Mouse (Mus musculus) liver, embryonic 14.5 days (tissue): ENCODE measurements around the gene Sparcl1. TPM values are rescaled to one million over a fixed set of nuclear protein-coding genes. Genes with fewer than 3 reads are reported as not detected.

ENCODE experiments used
- ATAC-seq: fragments of 200-750 bp; cut with Nextera tagmentation; 2 replicates; pipeline ENCODE4 v1.8.0; 2017; ENCODE audit warnings: moderate number of reproducible peaks, mild to moderate bottlenecking, moderate library complexity; ENCODE audit not compliant: insufficient read depth
- DNase-seq, 3 experiments: peaks; one replicate each; pipeline ENCODE4 v3.0.0-alpha.2; 2012 to 2013; ENCODE audit warnings: low read depth in 3 of 3, low spot score in 3 of 3
- H3K27ac ChIP-seq: fragments of 300-500 bp; sonication (generic); 2 replicates; pipeline ENCODE4 v1.5.1; 2014; ENCODE audit warnings: moderate library complexity, mild to moderate bottlenecking, control low read depth, inconsistent platforms
- H3K27me3 ChIP-seq: fragments of 300-500 bp; sonication (generic); 2 replicates; pipeline ENCODE4 v1.6.1; 2014; ENCODE audit warnings: mild to moderate bottlenecking, low read length, moderate library complexity; ENCODE audit not compliant: control insufficient read depth, insufficient read depth
- H3K36me3 ChIP-seq: fragments of 300-500 bp; sonication (generic); replicated peaks from 2 replicates; pipeline ENCODE4 v1.6.1; 2014; ENCODE audit warnings: low read depth; ENCODE audit not compliant: control insufficient read depth, insufficient read depth
- H3K4me1 ChIP-seq, 2 experiments: fragments of 200-500 bp in 1 of 2; fragments of 300-500 bp in 1 of 2; sonication (generic) in 1 of 2; replicated peaks; 2 replicates each; pipeline ENCODE4 v1.6.1; 2012 to 2014; ENCODE audit warnings: antibody characterized with exemption in 1 of 2, inconsistent platforms in 1 of 2, low read length in 1 of 2; ENCODE audit not compliant: control insufficient read depth in 2 of 2, insufficient read depth in 2 of 2
- H3K4me2 ChIP-seq: fragments of 300-500 bp; sonication (generic); 2 replicates; pipeline ENCODE4 v1.6.1; 2014; ENCODE audit warnings: low read depth, mild to moderate bottlenecking, control low read depth, moderate library complexity
- H3K4me3 ChIP-seq, 2 experiments: fragments of 200-500 bp in 1 of 2; fragments of 300-500 bp in 1 of 2; sonication (generic) in 1 of 2; 2 replicates each; pipeline ENCODE4 v1.5.1; 2012 to 2014; ENCODE audit warnings: low read depth in 2 of 2, low read length in 2 of 2, mild to moderate bottlenecking in 2 of 2, control low read depth in 1 of 2, inconsistent platforms in 1 of 2, moderate library complexity in 1 of 2; ENCODE audit not compliant: insufficient read depth in 1 of 2
- H3K9ac ChIP-seq: fragments of 300-500 bp; sonication (generic); replicated peaks from 2 replicates; pipeline ENCODE4 v1.6.1; 2014; ENCODE audit warnings: mild to moderate bottlenecking, control low read depth, moderate library complexity
- H3K9me3 ChIP-seq: fragments of 300-500 bp; sonication (generic); 2 replicates; pipeline ENCODE4 v1.6.1; 2016; ENCODE audit warnings: low read length, mixed read lengths; ENCODE audit not compliant: control insufficient read depth
- CTCF ChIP-seq: IDR thresholded peaks from 2 replicates; pipeline ENCODE4 v1.5.1; 2016; ENCODE audit warnings: antibody characterized with exemption, low read depth, control low read depth
- EP300 ChIP-seq: IDR thresholded peaks from 2 replicates; pipeline ENCODE4 v1.6.1; 2016; ENCODE audit warnings: antibody characterized with exemption, low read depth
- WGBS: fragments of 180-500 bp; shearing (Covaris S2); extraction: QIAGEN DNeasy Blood & Tissue Kit; methylation state at CpG from one replicate; pipeline ENCODE4 v1.1.7; 2014; ENCODE audit not compliant: insufficient replicate concordance; 5-methylcytosine and 5-hydroxymethylcytosine counted together
- polyA plus RNA-seq, 2 experiments: library from polyadenylated mRNA; depleted of rRNA in 1 of 2; stranded (reverse) in 1 of 2; unstranded in 1 of 2; fragments of >200 nt; fragmentation: Nextera tagmentation in 1 of 2; extraction: Ambion mirVana in 1 of 2; gene quantifications; 2 replicates each; pipeline versions ENCODE4 v1.2.1 to v1.2.3; 2012 to 2014

Sparcl1 gene
- polyA plus RNA-seq, 2 experiments: 1.0 to 1.4 TPM

DNA sequence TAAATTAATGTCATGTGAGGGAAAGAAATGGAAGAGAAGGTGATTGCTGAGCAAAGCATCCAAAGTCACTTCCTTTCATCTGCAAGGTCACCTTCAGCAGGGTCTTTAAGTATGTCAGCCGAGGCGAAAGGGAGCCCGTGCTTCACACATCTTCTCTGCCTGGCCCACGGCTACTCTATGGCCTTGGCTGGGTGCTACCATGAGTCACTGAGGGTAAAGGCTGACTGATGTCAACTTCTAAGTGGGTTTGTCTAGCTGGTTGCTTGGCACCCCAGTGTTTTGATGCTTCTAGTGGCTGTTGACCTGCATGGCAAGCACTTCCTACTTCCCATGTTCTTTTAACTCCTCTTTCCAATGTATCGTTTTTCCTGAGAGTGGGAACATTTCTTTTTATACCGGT lies 36.7 kb upstream of the Sparcl1 start:
- Histone ChIP-seq H3K9me3 (no peaks in the 10 kb centered on the region), H3K4me1 (no peaks in the 10 kb centered on the region), H3K9ac (no peak overlapping the region), H3K27ac (no peak overlapping the region), H3K27me3 (no peaks in the 10 kb centered on the region), H3K4me3 (no peak overlapping the region), H3K36me3 (no peaks in the 10 kb centered on the region), H3K4me2 (no peak overlapping the region)
- TF ChIP-seq CTCF: no peak
- no peak for TF ChIP-seq EP300
- 61% methylated on average over 6 of the region's 6 CpGs for WGBS
- DNase-seq (no peak), ATAC-seq (no peak)

DNA sequence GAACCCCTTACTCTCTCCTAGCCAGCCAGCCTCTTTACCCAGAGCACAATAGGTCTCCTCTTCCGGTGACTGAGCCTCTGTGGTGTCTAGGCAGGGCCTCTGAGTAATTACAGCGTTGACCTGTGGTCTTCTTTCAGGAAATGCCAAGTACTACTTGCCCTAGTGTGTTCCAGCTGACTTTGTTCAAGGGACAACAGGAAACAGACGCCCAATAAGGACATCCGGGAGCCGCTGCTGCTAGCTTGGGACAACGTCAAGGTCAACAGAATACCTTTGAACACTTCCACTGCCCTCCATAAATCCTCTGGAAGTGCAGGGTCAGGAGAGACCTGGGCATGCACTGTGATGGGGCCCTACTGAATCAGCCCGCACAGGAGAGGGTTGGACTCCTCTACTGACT lies 35.8 kb upstream of the Sparcl1 start:
- no peak overlapping the region for H3K4me3 ChIP-seq
- H3K4me1 ChIP-seq: no peaks in the 10 kb centered on the region
- H3K27me3 ChIP-seq: no peaks in the 10 kb centered on the region
- H3K27ac ChIP-seq: no peak overlapping the region
- no peaks in the 10 kb centered on the region for H3K36me3 ChIP-seq
- no peak for ATAC-seq
- H3K9ac ChIP-seq: no peak overlapping the region
- no peak for TF ChIP-seq EP300
- TF ChIP-seq CTCF: no peak
- no peaks in the 10 kb centered on the region for H3K9me3 ChIP-seq
- no peak overlapping the region for H3K4me2 ChIP-seq
- DNase-seq: no peak
- 13% methylated on average over 7 of the region's 7 CpGs for WGBS

DNA sequence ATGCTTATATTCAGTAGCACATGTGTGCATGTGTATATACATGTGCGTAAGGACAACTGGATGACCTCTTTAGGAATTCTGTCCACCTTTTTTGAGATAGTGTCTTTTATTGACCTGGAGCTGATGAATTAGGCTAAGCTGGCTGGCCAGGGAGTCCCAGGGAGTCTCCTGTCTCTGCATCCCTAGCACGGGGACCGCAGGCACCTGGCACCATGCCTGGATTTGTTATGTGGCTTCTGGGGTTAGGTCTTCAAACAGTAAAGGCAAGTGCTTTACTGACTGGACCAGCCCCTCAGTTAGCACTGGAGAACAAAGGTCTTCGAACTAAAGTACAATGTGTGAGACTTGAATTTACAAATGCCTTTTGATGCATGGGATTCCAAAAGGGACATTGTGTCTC lies 30.5 kb upstream of the Sparcl1 start:
- ATAC-seq (no peak), DNase-seq (no peak)
- no peaks in the 10 kb centered on the region for H3K4me1 ChIP-seq
- no peaks in the 10 kb centered on the region for H3K27me3 ChIP-seq
- H3K4me2 ChIP-seq: no peak overlapping the region
- no peak overlapping the region for H3K27ac ChIP-seq
- H3K36me3 ChIP-seq: no peaks in the 10 kb centered on the region
- TF ChIP-seq CTCF (no peak), EP300 (no peak)
- H3K4me3 ChIP-seq: no peak overlapping the region
- no peak overlapping the region for H3K9ac ChIP-seq
- no peaks in the 10 kb centered on the region for H3K9me3 ChIP-seq
- WGBS: 59% methylated on average over 4 of the region's 4 CpGs

DNA sequence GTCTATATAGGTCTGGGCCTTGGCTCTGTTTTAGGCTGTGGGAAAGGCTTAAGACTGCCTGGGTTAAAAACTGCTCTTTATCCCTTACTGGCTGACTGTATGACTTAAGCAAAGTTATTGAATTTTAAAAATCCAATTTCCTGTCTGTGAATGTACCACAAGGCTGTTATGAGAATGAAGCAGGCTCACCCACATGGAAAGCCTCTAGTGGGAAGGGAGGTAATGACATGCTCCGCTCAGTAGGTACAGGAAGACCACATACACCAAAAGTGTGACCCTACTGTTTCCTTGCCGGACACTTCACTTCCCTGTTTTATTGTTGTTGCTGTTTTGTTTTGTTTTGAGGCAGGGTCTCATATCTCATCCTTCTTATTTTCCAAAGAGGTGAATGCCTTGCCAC lies 27.5 kb upstream of the Sparcl1 start:
- H3K4me1 ChIP-seq: no peaks in the 10 kb centered on the region
- no peak overlapping the region for H3K4me3 ChIP-seq
- TF ChIP-seq EP300: no peak
- TF ChIP-seq CTCF: no peak
- ATAC-seq (no peak), DNase-seq (no peak)
- no peaks in the 10 kb centered on the region for H3K9me3 ChIP-seq
- WGBS: 45% methylated on average over 2 of the region's 2 CpGs
- H3K36me3 ChIP-seq: no peaks in the 10 kb centered on the region
- no peak overlapping the region for H3K27ac ChIP-seq
- no peak overlapping the region for H3K4me2 ChIP-seq
- no peaks in the 10 kb centered on the region for H3K27me3 ChIP-seq
- H3K9ac ChIP-seq: no peak overlapping the region

DNA sequence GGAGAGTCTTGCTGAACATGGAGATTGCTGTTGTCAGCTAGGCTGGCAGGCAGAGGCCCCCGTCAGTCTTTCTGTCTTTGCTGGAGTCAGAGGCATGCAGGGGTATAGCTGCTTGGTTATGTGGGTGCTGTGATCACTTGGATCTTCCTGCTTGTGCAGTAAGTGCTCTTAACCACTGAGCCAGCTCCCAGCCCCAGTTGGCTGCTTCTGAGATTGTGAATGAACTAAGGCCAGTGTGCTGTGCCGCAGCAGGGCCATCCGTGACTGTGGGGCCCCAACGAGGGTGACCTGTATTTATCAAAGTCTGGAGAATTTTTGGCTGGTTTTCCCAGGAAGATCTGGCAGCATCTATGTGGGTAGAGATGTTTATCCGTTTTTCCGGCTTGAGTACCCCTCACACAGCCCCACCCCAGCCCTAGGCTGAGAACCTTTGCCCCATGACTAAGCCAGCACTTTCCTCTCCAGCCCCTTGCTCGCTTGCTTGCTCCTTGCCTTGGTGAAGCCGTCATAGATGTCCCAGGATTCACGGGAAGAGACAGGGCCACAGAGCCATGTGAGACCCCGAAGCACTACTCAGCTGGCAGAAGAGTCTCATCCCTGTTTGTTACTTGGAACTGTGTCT lies 24.5 kb upstream of the Sparcl1 start:
- TF ChIP-seq EP300 (no peak), CTCF (no peak)
- DNase-seq (no peak), ATAC-seq (no peak)
- H3K9me3 ChIP-seq: no peaks in the 10 kb centered on the region
- H3K27ac ChIP-seq: no peak overlapping the region
- H3K27me3 ChIP-seq: no peaks in the 10 kb centered on the region
- H3K4me2 ChIP-seq: no peak overlapping the region
- 50% methylated on average over 10 of the region's 10 CpGs for WGBS
- no peaks in the 10 kb centered on the region for H3K36me3 ChIP-seq
- no peaks in the 10 kb centered on the region for H3K4me1 ChIP-seq
- H3K9ac ChIP-seq: no peak overlapping the region
- no peak overlapping the region for H3K4me3 ChIP-seq
